Mouse (Mus musculus) hindbrain, embryonic 16.5 days (tissue): Measurements from ENCODE around the gene Otud3. TPM values are rescaled to one million over a fixed set of nuclear protein-coding genes. Genes with fewer than 3 reads are reported as not detected.

Source experiments
- ATAC-seq: fragments of 200-750 bp; cut with Nextera tagmentation; 2 replicates; pipeline ENCODE4 v1.8.0; 2017; ENCODE audit warnings: moderate TSS enrichment, moderate library complexity
- H3K27ac ChIP-seq: fragments of 300-500 bp; sonication (generic); 2 replicates; pipeline ENCODE4 v1.5.1; 2014; ENCODE audit warnings: low read depth, mild to moderate bottlenecking, control low read depth, low read length, moderate library complexity
- H3K27me3 ChIP-seq: fragments of 300-500 bp; sonication (generic); replicated peaks from 2 replicates; pipeline ENCODE4 v1.6.1; 2014; ENCODE audit warnings: low read length; ENCODE audit not compliant: control insufficient read depth, insufficient read depth
- H3K36me3 ChIP-seq: fragments of 300-500 bp; sonication (generic); 2 replicates; pipeline ENCODE4 v1.6.1; 2014; ENCODE audit warnings: mild to moderate bottlenecking, low read length, moderate library complexity, mixed read lengths; ENCODE audit not compliant: control insufficient read depth, insufficient read depth
- H3K4me1 ChIP-seq: fragments of 300-500 bp; sonication (generic); 2 replicates; pipeline ENCODE4 v1.6.1; 2014; ENCODE audit warnings: low read depth, low read length; ENCODE audit not compliant: control insufficient read depth, insufficient read depth
- H3K4me2 ChIP-seq: fragments of 300-500 bp; sonication (generic); 2 replicates; pipeline ENCODE4 v1.6.1; 2014; ENCODE audit warnings: mild to moderate bottlenecking, low read length, control low read depth, moderate library complexity
- H3K4me3 ChIP-seq: fragments of 300-500 bp; sonication (generic); 2 replicates; pipeline ENCODE4 v1.5.1; 2014; ENCODE audit warnings: mild to moderate bottlenecking, low read length, control low read depth, moderate library complexity
- H3K9ac ChIP-seq: fragments of 300-500 bp; sonication (generic); 2 replicates; pipeline ENCODE4 v1.6.1; 2014; ENCODE audit warnings: low read depth, mild to moderate bottlenecking, control low read depth, low read length, moderate library complexity
- H3K9me3 ChIP-seq: fragments of 300-500 bp; sonication (generic); 2 replicates; pipeline ENCODE4 v1.6.1; 2014; ENCODE audit warnings: mild to moderate bottlenecking, low read length, moderate library complexity; ENCODE audit not compliant: control insufficient read depth
- WGBS: fragments of 180-500 bp; shearing (Covaris S2); extraction: QIAGEN DNeasy Blood & Tissue Kit; methylation state at CpG from one replicate; pipeline ENCODE4 v1.1.7; 2014; 5-methylcytosine and 5-hydroxymethylcytosine counted together
- polyA plus RNA-seq: library from polyadenylated mRNA; unstranded; fragments of >200 nt; fragmentation: Nextera tagmentation; extraction: Ambion mirVana; gene quantifications from 2 replicates; pipeline ENCODE4 v1.2.1, GENCODE M21; 2015

The Otud3 gene
- polyA plus RNA-seq, 1 experiment from 2014 or later = 3.1 TPM

GRCm38 (mm10) chr4:138938495-138939269, 24.9 kb upstream of the Otud3 start:
- Histone ChIP-seq H3K4me3 (no peak overlapping the region), H3K27ac (no peak overlapping the region), H3K9ac (no peak overlapping the region), H3K4me1 (no peaks in the 10 kb centered on the region), H3K9me3 (no peaks in the 10 kb centered on the region), H3K36me3 (no peaks in the 10 kb centered on the region), H3K27me3 (no peaks in the 10 kb centered on the region), H3K4me2 (no peak overlapping the region)
- WGBS = 78% methylated on average over 10 of the region's 10 CpGs
- ATAC-seq = no peak

GRCm38 (mm10) chr4:138934456-138935145, 20.9 kb upstream of the Otud3 start:
- Histone ChIP-seq H3K27me3 (no peaks in the 10 kb centered on the region), H3K4me2 (no peak overlapping the region), H3K9me3 (no peaks in the 10 kb centered on the region), H3K9ac (no peak overlapping the region), H3K36me3 (no peaks in the 10 kb centered on the region), H3K4me1 (no peaks in the 10 kb centered on the region), H3K4me3 (no peak overlapping the region), H3K27ac (no peak overlapping the region)
- no peak for ATAC-seq
- 87% methylated on average over 11 of the region's 11 CpGs for WGBS

- H3K36me3 ChIP-seq = no peaks in the 10 kb centered on the region
- H3K4me1 ChIP-seq = no peaks in the 10 kb centered on the region
- H3K9me3 ChIP-seq = no peaks in the 10 kb centered on the region
- H3K4me3 ChIP-seq = no peak overlapping the region
- no peak overlapping the region for H3K9ac ChIP-seq
- no peak overlapping the region for H3K27ac ChIP-seq
- WGBS = 86% methylated on average over 3 of the region's 3 CpGs
- H3K27me3 ChIP-seq = no peaks in the 10 kb centered on the region
- no peak for ATAC-seq
- H3K4me2 ChIP-seq = no peak overlapping the region
Observed at GRCm38 (mm10) chr4:138933862-138934261, 20.1 kb upstream of the Otud3 start.

GRCm38 (mm10) chr4:138925561-138925960, 11.8 kb upstream of the Otud3 start:
- Histone ChIP-seq H3K4me1 (peaks cover 6% of the 10 kb centered on the region), H3K27ac (no peak overlapping the region), H3K9ac (no peak overlapping the region), H3K9me3 (no peaks in the 10 kb centered on the region), H3K36me3 (no peaks in the 10 kb centered on the region), H3K4me3 (no peak overlapping the region), H3K4me2 (no peak overlapping the region), H3K27me3 (no peaks in the 10 kb centered on the region)
- ATAC-seq = no peak
- 54% methylated on average over 2 of the region's 2 CpGs for WGBS

- WGBS = 2% methylated on average over 11 of the region's 11 CpGs
- peak; percentile 88 for ATAC-seq
- no peaks in the 10 kb centered on the region for H3K36me3 ChIP-seq
- H3K4me1 ChIP-seq = peaks cover 6% of the 10 kb centered on the region
- H3K4me3 ChIP-seq = peak overlapping the region; percentile 36
- H3K27ac ChIP-seq = no peak overlapping the region
- H3K9me3 ChIP-seq = no peaks in the 10 kb centered on the region
- peak overlapping the region; percentile 62 for H3K4me2 ChIP-seq
- no peaks in the 10 kb centered on the region for H3K27me3 ChIP-seq
- H3K9ac ChIP-seq = peak overlapping the region; percentile 57
Observed at GRCm38 (mm10) chr4:138922131-138922459, 8.3 kb upstream of the Otud3 start.

GRCm38 (mm10) chr4:138921254-138922130, 7.7 kb upstream of the Otud3 start:
- peaks cover 6% of the 10 kb centered on the region for H3K4me1 ChIP-seq
- peak overlapping the region; percentile 57 for H3K9ac ChIP-seq
- ATAC-seq = peak; percentile 59
- H3K4me2 ChIP-seq = peak overlapping the region; percentile 62
- no peaks in the 10 kb centered on the region for H3K27me3 ChIP-seq
- no peak overlapping the region for H3K27ac ChIP-seq
- 32% methylated on average over 20 of the region's 20 CpGs for WGBS
- peak overlapping the region; percentile 36 for H3K4me3 ChIP-seq
- no peaks in the 10 kb centered on the region for H3K36me3 ChIP-seq
- no peaks in the 10 kb centered on the region for H3K9me3 ChIP-seq

GRCm38 (mm10) chr4:138917282-138917681, 3.5 kb upstream of the Otud3 start:
- no peaks in the 10 kb centered on the region for H3K27me3 ChIP-seq
- peaks cover 14% of the 10 kb centered on the region for H3K4me1 ChIP-seq
- WGBS = 88% methylated on average over 9 of the region's 9 CpGs
- H3K4me2 ChIP-seq = no peak overlapping the region
- no peaks in the 10 kb centered on the region for H3K36me3 ChIP-seq
- H3K9ac ChIP-seq = no peak overlapping the region
- H3K9me3 ChIP-seq = no peaks in the 10 kb centered on the region
- no peak overlapping the region for H3K27ac ChIP-seq
- ATAC-seq = no peak
- H3K4me3 ChIP-seq = no peak overlapping the region

- peaks cover 7% of the 10 kb centered on the region; the same call in 1 of the 2 replicates for H3K36me3 ChIP-seq
- under 1% methylated on average over 39 of the region's 52 CpGs for WGBS
- ATAC-seq = peak; percentile 45
Observed at GRCm38 (mm10) chr4:138913141-138913787, 481 bp downstream of the Otud3 start.

More at GRCm38 (mm10) chr4:138913141-138913787, 481 bp downstream of the Otud3 start:
- peaks cover 12% of the 10 kb centered on the region for H3K4me1 ChIP-seq
- H3K27ac ChIP-seq = peak overlapping the region; percentile 78
- no peaks in the 10 kb centered on the region for H3K27me3 ChIP-seq
- peak overlapping the region; percentile 90 for H3K4me2 ChIP-seq
- peak overlapping the region; percentile 99 for H3K4me3 ChIP-seq
- H3K9ac ChIP-seq = peak overlapping the region; percentile 93
- H3K9me3 ChIP-seq = no peaks in the 10 kb centered on the region
